Mouse (Mus musculus) heart, embryonic 15.5 days (tissue): ENCODE measurements around the gene Vash2. TPM values are rescaled to one million over a fixed set of nuclear protein-coding genes. Genes with fewer than 3 reads are reported as not detected.
"Not testable (repeated sequence)": the region's sequence is repeated elsewhere in the genome, so short reads cannot be mapped to it uniquely, and the experiment has no call there.

Experiments
- ATAC-seq: fragments of 200-750 bp; cut with Nextera tagmentation; replicated peaks from 2 replicates; pipeline ENCODE4 v1.8.0; 2017; ENCODE audit warnings: low read depth, moderate TSS enrichment; ENCODE audit not compliant: insufficient number of reproducible peaks, insufficient read depth, low FRiP score
- H3K27ac ChIP-seq: fragments of 300-500 bp; sonication (generic); 2 replicates; pipeline ENCODE4 v1.5.1; 2015; ENCODE audit warnings: mild to moderate bottlenecking, inconsistent platforms
- H3K27me3 ChIP-seq: fragments of 300-500 bp; sonication (generic); 2 replicates; pipeline ENCODE4 v1.6.1; 2015; ENCODE audit warnings: inconsistent platforms
- H3K36me3 ChIP-seq: fragments of 300-500 bp; sonication (generic); 2 replicates; pipeline ENCODE4 v1.6.1; 2015; ENCODE audit warnings: mild to moderate bottlenecking, inconsistent platforms
- H3K4me1 ChIP-seq: fragments of 300-500 bp; sonication (generic); replicated peaks from 2 replicates; pipeline ENCODE4 v1.6.1; 2015; ENCODE audit warnings: inconsistent platforms
- H3K4me2 ChIP-seq: fragments of 300-500 bp; sonication (generic); 2 replicates; pipeline ENCODE4 v1.6.1; 2015; ENCODE audit warnings: inconsistent platforms, mild to moderate bottlenecking, moderate library complexity
- H3K4me3 ChIP-seq: fragments of 300-500 bp; sonication (generic); 2 replicates; pipeline ENCODE4 v1.5.1; 2015; ENCODE audit warnings: mild to moderate bottlenecking, inconsistent platforms
- H3K9ac ChIP-seq: fragments of 300-500 bp; sonication (generic); 2 replicates; pipeline ENCODE4 v1.6.1; 2015; ENCODE audit warnings: mild to moderate bottlenecking, inconsistent platforms
- H3K9me3 ChIP-seq: fragments of 300-500 bp; sonication (generic); replicated peaks from 2 replicates; pipeline ENCODE4 v1.6.1; 2016; ENCODE audit warnings: inconsistent platforms
- WGBS: fragments of 180-500 bp; shearing (Covaris S2); methylation state at CpG from one replicate; pipeline ENCODE4 v1.1.7; 2015; ENCODE audit warnings: mixed read lengths; 5-methylcytosine and 5-hydroxymethylcytosine counted together
- polyA plus RNA-seq: library from polyadenylated mRNA; unstranded; fragments of >200 nt; fragmentation: Nextera tagmentation; extraction: Ambion mirVana; gene quantifications from 2 replicates; pipeline ENCODE4 v1.2.1, GENCODE M21; 2015

Gene Vash2
- 44.5 and 45.9 TPM in 2 replicates for polyA plus RNA-seq

DNA sequence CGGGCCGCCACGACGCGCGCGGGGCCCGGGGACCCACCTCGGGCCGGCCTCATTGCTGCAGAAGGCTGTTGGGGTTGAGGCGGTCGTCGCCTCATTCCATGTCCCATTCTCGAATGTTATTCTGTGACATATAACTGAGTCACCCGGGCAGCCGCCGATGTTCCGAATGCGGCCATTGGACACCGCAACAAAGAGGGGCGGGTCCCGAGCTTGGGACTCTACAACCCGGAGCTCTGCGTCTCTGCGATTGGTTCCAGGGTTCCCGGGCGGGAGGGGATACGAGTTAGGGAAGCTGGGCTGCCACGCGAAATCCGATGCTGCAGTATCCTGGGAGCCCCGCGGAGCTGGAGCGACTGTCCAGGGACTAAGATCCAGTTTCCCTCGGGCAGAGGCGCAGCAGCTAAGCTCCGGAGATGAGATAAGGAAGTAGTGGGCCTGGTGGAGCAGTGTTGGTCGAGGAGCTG is at the start of gene Vash2:
Gene Vash2 (minus strand): TSS at position 197 of the 464 bp plus-strand sequence.
- Histone ChIP-seq H3K27me3 (no peaks in the 10 kb centered on the region), H3K9me3 (no peaks in the 10 kb centered on the region), H3K4me3 (peak within 1 kb of the TSS; percentile 73), H3K27ac (peak within 1 kb of the TSS; percentile 92), H3K4me1 (peaks cover 39% of the 10 kb centered on the region), H3K9ac (peak within 1 kb of the TSS; percentile 76), H3K36me3 (0 out of 2 replicates have a peak, but pooled peaks cover 5% of the 10 kb centered on the region), H3K4me2 (peak within 1 kb of the TSS; percentile 97)
- ATAC-seq = peak; percentile 96
- under 1% methylated on average over 38 of the region's 38 CpGs for WGBS

DNA sequence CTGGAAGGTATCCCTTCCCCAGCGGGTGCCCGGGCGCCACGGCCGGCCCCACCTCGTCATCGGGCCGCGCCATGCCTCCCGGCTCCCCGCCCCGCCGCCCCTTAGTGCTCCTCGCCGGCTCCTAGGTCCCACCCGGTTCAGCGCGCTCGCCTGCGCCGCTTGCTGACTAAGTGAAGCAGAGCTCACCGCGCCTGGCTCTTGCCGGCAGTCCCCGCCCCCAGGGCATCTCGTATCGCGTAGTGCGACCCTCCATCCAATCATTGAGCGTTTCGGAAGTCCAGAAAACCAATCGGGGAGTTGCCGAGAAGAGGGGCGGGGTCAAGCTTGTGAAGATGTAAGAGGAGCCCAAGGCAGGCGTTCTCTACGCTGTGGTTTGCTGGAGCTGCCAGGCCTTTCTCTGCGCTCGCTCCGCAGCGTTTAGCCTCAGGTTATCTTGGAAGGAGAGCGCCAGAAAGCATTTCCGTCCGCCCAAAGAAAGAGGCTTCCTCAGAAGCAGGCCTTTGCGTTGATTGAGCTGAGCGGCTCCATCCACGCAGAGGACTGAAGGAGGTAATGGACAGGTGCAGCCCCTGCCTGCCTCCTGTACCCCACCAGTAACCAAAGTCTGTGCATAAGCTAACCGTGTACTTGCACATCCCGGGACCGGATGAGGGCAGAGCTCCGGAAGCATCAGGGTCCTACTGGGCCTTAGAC is 47.1 kb upstream of the Vash2 start, which contains the start of gene Flvcr1:
Gene Flvcr1 (minus strand): TSS at position 138 of the 693 bp plus-strand sequence.
- under 1% methylated on average over 50 of the region's 50 CpGs for WGBS
- Histone ChIP-seq H3K9me3 (no peaks in the 10 kb centered on the region), H3K4me3 (peak within 1 kb of the TSS; percentile 95), H3K4me2 (peak within 1 kb of the TSS; percentile 96), H3K27me3 (no peaks in the 10 kb centered on the region), H3K4me1 (peaks cover 21% of the 10 kb centered on the region), H3K9ac (peak within 1 kb of the TSS; percentile 94), H3K36me3 (peaks cover 7% of the 10 kb centered on the region), H3K27ac (peak within 1 kb of the TSS; percentile 91)
- ATAC-seq = peak; percentile 99

DNA sequence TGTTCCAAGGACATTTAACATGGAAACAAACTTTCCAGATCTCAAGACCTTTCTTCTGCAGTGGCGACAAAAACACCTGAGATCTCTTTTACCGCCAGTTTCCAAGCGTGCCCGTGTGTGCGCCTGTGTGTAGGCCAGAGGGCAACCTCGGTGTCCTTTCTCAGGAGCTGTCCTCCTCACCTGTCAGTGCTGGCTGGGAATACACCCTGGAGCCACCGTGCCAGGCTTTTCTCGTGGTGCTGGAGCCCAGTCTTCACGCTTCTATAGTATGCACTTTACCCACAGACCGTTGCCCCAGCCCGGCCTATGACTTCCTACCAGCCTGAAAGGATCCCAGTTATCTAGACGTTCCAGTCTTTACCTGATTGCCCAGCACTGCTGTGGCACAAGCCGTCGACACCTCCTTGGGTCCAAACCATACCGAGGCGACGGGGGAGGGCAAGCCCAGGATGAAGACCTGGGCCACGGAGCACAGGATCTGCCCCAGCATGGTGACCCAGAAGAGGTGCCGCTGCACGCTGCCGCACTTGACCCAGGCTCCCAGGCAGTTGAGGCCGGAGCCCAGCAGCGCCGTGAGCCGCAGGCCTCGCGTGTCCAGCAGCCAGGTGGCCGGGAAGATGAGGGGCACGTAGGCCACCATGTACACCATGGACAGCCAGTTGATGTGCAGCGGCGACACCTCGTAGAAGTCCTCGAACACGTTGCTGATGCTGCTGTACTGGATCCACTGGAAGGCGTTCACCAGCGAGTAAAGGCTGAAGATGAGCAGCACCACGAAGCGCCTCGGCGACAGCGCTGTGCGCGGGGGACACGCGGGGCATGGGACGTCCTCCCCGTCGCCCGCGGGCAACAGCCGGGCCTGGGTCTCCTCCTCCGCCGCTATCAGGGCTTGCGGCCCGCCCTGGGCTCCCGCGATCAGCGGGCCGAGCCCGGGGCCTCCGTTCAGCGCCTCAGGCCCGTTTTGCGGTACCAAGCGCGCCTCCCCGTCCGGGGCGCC is 46.2 kb upstream of the Vash2 start:
- peaks cover 21% of the 10 kb centered on the region for H3K4me1 ChIP-seq
- peak; percentile 14; the same call in 1 of the 2 replicates for ATAC-seq

DNA sequence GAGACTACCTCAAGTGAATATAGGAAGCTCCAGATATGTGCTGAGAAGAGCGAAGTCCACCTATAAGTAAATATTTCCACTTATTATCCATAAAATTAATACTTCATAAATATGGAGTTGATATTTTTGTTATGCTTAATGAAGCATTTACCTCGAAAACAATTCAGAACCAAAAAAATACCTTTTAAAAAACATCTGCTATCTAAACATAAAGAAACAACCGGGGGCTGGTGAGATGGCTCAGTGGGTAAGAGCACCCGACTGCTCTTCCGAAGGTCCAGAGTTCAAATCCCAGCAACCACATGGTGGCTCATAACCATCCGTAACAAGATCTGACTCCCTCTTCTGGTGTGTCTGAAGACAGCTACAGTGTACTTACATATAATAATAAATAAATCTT is 44.7 kb upstream of the Vash2 start:
- not testable (repeated sequence) for H3K27me3 ChIP-seq, H3K9me3 ChIP-seq, H3K9ac ChIP-seq, H3K27ac ChIP-seq, H3K4me3 ChIP-seq, ATAC-seq, H3K4me2 ChIP-seq
- Histone ChIP-seq H3K36me3 (peaks cover 13% of the 10 kb centered on the region), H3K4me1 (peaks cover 21% of the 10 kb centered on the region)
- 95% methylated on average over 6 of the region's 6 CpGs for WGBS

More for the DNA sequence above, 46.2 kb upstream of the Vash2 start:
- H3K36me3 ChIP-seq = peaks cover 7% of the 10 kb centered on the region
- H3K4me2 ChIP-seq = peak overlapping the region; percentile 96
- H3K27ac ChIP-seq = peak overlapping the region; percentile 91
- H3K9me3 ChIP-seq = no peaks in the 10 kb centered on the region
- peak overlapping the region; percentile 95 for H3K4me3 ChIP-seq
- H3K27me3 ChIP-seq = no peaks in the 10 kb centered on the region
- H3K9ac ChIP-seq = peak overlapping the region; percentile 94
- WGBS = 3% methylated on average over 68 of the region's 69 CpGs

DNA sequence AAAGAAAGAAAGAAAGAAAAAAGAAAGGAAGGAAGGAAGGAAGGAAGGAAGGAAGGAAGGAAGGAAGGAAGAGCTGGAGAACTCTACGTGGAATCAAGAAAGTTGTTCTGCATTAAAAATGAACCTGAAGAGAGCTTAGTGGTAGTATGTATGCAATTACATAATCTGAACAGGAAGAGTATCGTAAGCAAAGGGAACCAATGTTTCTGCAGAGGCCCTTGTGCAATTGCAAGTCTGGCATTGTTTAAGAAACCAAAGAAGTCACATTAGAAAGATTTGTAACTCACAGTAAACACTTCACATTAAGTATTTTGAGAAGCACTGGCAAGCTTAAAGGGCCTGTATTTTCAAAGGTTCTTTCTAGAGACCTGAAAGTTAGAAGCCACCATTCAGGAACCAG is 44.0 kb upstream of the Vash2 start:
- 74% methylated on average over 2 of the region's 2 CpGs for WGBS
- H3K27me3 ChIP-seq = no peaks in the 10 kb centered on the region
- H3K9ac ChIP-seq = no peak overlapping the region
- no peak overlapping the region for H3K4me3 ChIP-seq
- no peak overlapping the region for H3K27ac ChIP-seq
- peaks cover 21% of the 10 kb centered on the region for H3K4me1 ChIP-seq
- ATAC-seq = no peak
- H3K9me3 ChIP-seq = no peaks in the 10 kb centered on the region
- no peak overlapping the region for H3K4me2 ChIP-seq
- peaks cover 14% of the 10 kb centered on the region for H3K36me3 ChIP-seq

DNA sequence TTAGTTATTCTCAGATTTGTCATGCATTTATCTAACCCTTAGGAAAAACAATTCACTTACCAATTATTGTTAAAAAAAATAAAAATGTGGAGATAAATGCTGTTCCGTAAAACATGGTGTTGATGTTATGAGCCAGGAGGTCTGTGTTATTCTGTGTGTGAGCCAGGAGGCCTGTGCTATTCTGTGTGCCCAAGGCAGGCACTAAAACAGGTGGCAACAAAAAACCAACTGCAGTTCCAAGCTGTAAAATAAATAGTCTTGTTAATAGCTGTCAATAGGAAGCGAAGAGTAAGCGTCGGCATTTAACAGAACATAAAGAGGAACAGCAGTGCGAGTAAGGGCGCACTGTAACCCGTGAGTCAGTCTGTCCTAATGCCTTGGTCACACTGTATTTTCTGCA is 41.9 kb upstream of the Vash2 start:
- Histone ChIP-seq H3K4me2 (no peak overlapping the region), H3K27ac (no peak overlapping the region), H3K36me3 (peaks cover 14% of the 10 kb centered on the region), H3K9ac (no peak overlapping the region), H3K9me3 (no peaks in the 10 kb centered on the region), H3K4me1 (peaks cover 12% of the 10 kb centered on the region), H3K4me3 (no peak overlapping the region), H3K27me3 (no peaks in the 10 kb centered on the region)
- no peak for ATAC-seq
- 92% methylated on average over 7 of the region's 7 CpGs for WGBS

DNA sequence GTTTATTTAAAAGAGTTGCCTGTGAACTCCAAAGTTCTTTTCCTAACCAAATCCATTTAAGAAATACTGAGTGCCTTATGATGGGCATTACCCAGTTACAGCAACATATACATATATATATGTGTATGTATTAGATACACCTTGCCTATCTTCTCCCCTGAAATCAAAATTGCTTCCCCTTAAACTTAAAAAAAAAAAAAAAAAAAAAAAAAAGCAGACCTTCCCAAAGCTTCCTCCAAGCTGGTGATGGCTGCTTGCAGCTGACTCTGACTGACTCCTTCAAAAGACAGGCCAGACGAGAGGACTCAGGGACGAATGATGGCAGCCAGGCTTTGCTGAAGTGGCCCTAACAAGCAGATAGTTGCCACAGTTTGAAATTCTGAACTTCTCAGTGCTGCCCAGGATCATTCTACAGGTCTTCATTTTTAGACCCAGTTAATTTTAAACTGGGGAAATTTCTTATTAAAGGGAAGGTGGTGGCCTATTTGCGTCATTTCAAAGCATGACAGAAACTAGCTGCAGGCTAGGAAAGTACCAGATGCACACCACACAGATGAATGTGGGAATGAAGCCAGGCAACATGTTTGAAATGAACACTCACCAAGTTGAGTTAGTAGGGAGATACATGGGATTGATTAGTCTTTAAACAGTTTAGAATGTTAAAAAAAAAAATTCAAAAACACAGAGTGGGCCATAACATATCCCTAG is 41.3 kb upstream of the Vash2 start:
- Histone ChIP-seq H3K27ac (no peak overlapping the region), H3K4me1 (peaks cover 9% of the 10 kb centered on the region), H3K4me3 (no peak overlapping the region), H3K36me3 (peaks cover 14% of the 10 kb centered on the region), H3K9me3 (no peaks in the 10 kb centered on the region), H3K27me3 (no peaks in the 10 kb centered on the region), H3K9ac (no peak overlapping the region), H3K4me2 (no peak overlapping the region)
- 79% methylated on average over 3 of the region's 3 CpGs for WGBS
- no peak for ATAC-seq

DNA sequence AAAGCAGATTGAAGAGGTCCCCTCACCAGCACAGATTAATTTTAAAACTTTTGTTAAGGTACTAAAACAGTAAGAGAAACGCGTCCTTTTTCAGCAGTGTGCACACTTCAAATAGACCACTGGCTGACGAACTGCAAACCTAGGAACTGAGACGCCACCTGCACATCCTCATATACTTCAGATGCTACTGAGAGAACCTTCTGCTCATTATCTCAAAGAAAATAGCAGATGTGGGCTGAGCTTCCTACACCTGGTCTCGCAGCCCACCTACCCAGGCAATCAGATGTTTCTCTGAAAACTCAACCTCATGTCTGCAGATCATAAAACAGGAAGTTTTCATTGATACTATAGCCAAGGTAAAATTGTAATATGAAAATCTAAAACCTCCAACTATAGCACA is 40.7 kb upstream of the Vash2 start:
- no peak overlapping the region for H3K9ac ChIP-seq
- ATAC-seq = no peak
- H3K36me3 ChIP-seq = peaks cover 14% of the 10 kb centered on the region
- H3K4me1 ChIP-seq = peaks cover 3% of the 10 kb centered on the region; the same call in 1 of the 2 replicates
- H3K27ac ChIP-seq = no peak overlapping the region
- 91% methylated on average over 5 of the region's 5 CpGs for WGBS
- no peaks in the 10 kb centered on the region for H3K27me3 ChIP-seq
- H3K4me3 ChIP-seq = no peak overlapping the region
- no peak overlapping the region for H3K4me2 ChIP-seq
- H3K9me3 ChIP-seq = no peaks in the 10 kb centered on the region

DNA sequence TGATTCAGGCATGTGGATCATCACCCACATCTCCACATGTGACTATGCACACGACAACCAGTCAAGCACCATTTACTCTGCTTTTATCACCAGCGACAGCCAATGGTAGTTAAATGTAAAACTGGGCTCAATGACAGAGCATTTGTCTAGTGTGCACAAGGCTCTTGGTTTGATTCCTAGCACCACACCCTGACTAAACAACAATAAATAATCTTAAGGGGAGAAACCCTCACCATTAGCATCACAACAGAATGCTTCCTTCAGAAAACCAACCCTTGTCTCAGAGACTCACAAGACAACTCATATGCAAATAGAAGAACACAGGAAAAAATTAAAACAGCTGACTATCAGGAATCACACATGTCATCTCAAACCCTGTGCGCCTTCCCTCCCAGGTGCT is 35.2 kb upstream of the Vash2 start:
- 93% methylated on average over 3 of the region's 3 CpGs for WGBS
- Histone ChIP-seq H3K36me3 (peaks cover 49% of the 10 kb centered on the region), H3K4me2 (no peak overlapping the region), H3K4me3 (no peak overlapping the region), H3K9me3 (no peaks in the 10 kb centered on the region), H3K4me1 (no peaks in the 10 kb centered on the region), H3K27me3 (no peaks in the 10 kb centered on the region), H3K9ac (no peak overlapping the region), H3K27ac (no peak overlapping the region)
- ATAC-seq = no peak

DNA sequence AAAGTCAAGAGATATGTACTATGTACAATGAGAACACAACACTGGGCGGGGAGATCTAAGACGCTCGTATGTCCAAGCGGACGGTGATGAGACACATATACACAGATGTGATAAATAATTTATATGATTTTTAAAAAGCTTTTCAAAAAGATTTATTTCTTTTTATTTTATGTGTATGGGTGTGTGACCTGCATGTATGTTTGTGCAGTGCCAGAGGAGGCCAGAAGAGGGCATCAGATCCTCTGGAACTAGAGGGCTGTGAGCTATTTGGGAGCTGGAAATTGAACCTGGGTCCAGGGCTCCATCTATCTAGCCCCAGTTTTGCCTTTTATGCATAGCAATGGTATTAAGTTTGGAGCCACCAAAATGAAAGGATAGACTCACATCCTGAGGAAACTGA is 29.6 kb upstream of the Vash2 start:
- Histone ChIP-seq H3K4me1 (no peaks in the 10 kb centered on the region), H3K9me3 (no peaks in the 10 kb centered on the region), H3K27me3 (no peaks in the 10 kb centered on the region), H3K27ac (no peak overlapping the region), H3K4me2 (no peak overlapping the region), H3K36me3 (peaks cover 75% of the 10 kb centered on the region), H3K9ac (no peak overlapping the region), H3K4me3 (no peak overlapping the region)
- ATAC-seq = no peak
- 98% methylated on average over 5 of the region's 5 CpGs for WGBS

DNA sequence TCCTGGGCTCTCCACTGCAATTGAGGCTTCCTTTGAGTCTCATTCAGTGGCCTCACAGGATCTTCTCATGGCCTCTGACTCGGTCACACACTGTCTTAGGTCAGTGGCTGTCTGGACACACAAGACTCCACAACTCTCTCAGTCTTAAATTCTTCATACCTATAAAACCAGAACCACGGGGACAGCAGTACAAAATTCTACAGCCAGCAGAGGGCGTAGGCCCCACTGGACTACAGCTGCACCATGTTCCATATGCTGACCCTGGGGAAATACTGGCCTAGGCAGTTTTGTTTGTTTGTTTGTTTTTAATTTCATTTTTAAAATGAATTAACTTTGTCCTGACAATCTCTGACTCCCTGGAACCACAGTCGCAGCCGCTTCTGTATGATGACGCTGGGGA is 23.1 kb upstream of the Vash2 start:
- peaks cover 19% of the 10 kb centered on the region for H3K36me3 ChIP-seq
- H3K4me2 ChIP-seq = no peak overlapping the region
- H3K4me1 ChIP-seq = no peaks in the 10 kb centered on the region
- H3K27me3 ChIP-seq = no peaks in the 10 kb centered on the region
- no peak for ATAC-seq
- 67% methylated on average over 6 of the region's 6 CpGs for WGBS
- no peak overlapping the region for H3K27ac ChIP-seq
- H3K4me3 ChIP-seq = no peak overlapping the region
- H3K9me3 ChIP-seq = no peaks in the 10 kb centered on the region
- H3K9ac ChIP-seq = no peak overlapping the region
